Mouse (Mus musculus) testis, adult 2 months (tissue): Measurements from ENCODE around the gene Fut7. TPM values are rescaled to one million over a fixed set of nuclear protein-coding genes. Genes with fewer than 3 reads are reported as not detected.
"Not testable (repeated sequence)": the region's sequence is repeated elsewhere in the genome, so short reads cannot be mapped to it uniquely, and the experiment has no call there.

ENCODE experiments used
- H3K27ac ChIP-seq: fragments of 200-500 bp; 2 replicates; pipeline ENCODE4 v1.5.1; 2012; ENCODE audit warnings: low read depth, low read length; ENCODE audit not compliant: control insufficient read depth, insufficient read depth
- H3K27me3 ChIP-seq: fragments of 200-500 bp; 2 replicates; pipeline ENCODE4 v1.6.1; 2012; ENCODE audit warnings: mild to moderate bottlenecking, low read length, moderate library complexity; ENCODE audit not compliant: control insufficient read depth, insufficient read depth
- H3K36me3 ChIP-seq: fragments of 200-500 bp; 2 replicates; pipeline ENCODE4 v1.6.1; 2012; ENCODE audit warnings: mild to moderate bottlenecking, low read length; ENCODE audit not compliant: control insufficient read depth, insufficient read depth
- H3K4me1 ChIP-seq: fragments of 200-500 bp; 2 replicates; pipeline ENCODE4 v1.6.1; 2012; ENCODE audit warnings: low read length; ENCODE audit not compliant: control insufficient read depth, insufficient read depth
- H3K4me3 ChIP-seq: fragments of 200-500 bp; 2 replicates; pipeline ENCODE4 v1.5.1; 2012; ENCODE audit warnings: low read depth, mild to moderate bottlenecking, low read length, moderate library complexity, mixed read lengths; ENCODE audit not compliant: control insufficient read depth
- CTCF ChIP-seq: fragments of 200-500 bp; IDR thresholded peaks from 2 replicates; pipeline ENCODE4 v1.5.1; 2012; ENCODE audit warnings: low read depth, mild to moderate bottlenecking, inconsistent platforms, low read length, moderate library complexity; ENCODE audit not compliant: control insufficient read depth, insufficient read depth, insufficient replicate concordance
- POLR2A ChIP-seq: fragments of 200-500 bp; IDR thresholded peaks from 2 replicates; pipeline ENCODE4 v1.6.1; 2012; ENCODE audit warnings: low read depth, mild to moderate bottlenecking, inconsistent platforms, low read length, moderate library complexity; ENCODE audit not compliant: control insufficient read depth
- polyA plus RNA-seq: library from polyadenylated mRNA; depleted of rRNA; stranded (reverse); fragments of >200 nt; gene quantifications from 2 replicates; pipeline ENCODE4 v1.2.3, GENCODE M21; 2012

The Fut7 gene
- polyA plus RNA-seq, 1 experiment, result 0.10 TPM

GRCm38 (mm10) chr2:25402972-25403601, 20.0 kb upstream of the Fut7 start:
- no peaks in the 10 kb centered on the region for H3K27me3 ChIP-seq
- H3K4me1 ChIP-seq, result peaks cover 8% of the 10 kb centered on the region
- TF ChIP-seq CTCF (no peak), POLR2A (peak; percentile 46)
- H3K4me3 ChIP-seq, result peak overlapping the region; percentile 86
- H3K27ac ChIP-seq, result no peak overlapping the region
- no peaks in the 10 kb centered on the region for H3K36me3 ChIP-seq

GRCm38 (mm10) chr2:25403994-25404393, 19.1 kb upstream of the Fut7 start:
- no peak overlapping the region for H3K4me3 ChIP-seq
- no peaks in the 10 kb centered on the region for H3K27me3 ChIP-seq

GRCm38 (mm10) chr2:25408908-25409307, 14.2 kb upstream of the Fut7 start:
- Histone ChIP-seq H3K4me1 (no peaks in the 10 kb centered on the region), H3K27me3 (no peaks in the 10 kb centered on the region), H3K4me3 (no peak overlapping the region), H3K27ac (no peak overlapping the region), H3K36me3 (no peaks in the 10 kb centered on the region)
- TF ChIP-seq CTCF, result no peak
- TF ChIP-seq POLR2A, result no peak

More at GRCm38 (mm10) chr2:25403994-25404393, 19.1 kb upstream of the Fut7 start:
- Histone ChIP-seq H3K4me1 (peaks cover 8% of the 10 kb centered on the region), H3K27ac (no peak overlapping the region), H3K36me3 (no peaks in the 10 kb centered on the region)
- TF ChIP-seq CTCF (no peak), POLR2A (no peak)

- H3K27ac ChIP-seq, H3K4me1 ChIP-seq, H3K36me3 ChIP-seq, H3K4me3 ChIP-seq, H3K27me3 ChIP-seq: not testable (repeated sequence)
Observed at GRCm38 (mm10) chr2:25413436-25413835, 9.6 kb upstream of the Fut7 start.

- no peak overlapping the region for H3K4me3 ChIP-seq
- H3K4me1 ChIP-seq, result no peaks in the 10 kb centered on the region
- no peaks in the 10 kb centered on the region for H3K36me3 ChIP-seq
- TF ChIP-seq POLR2A (no peak), CTCF (no peak)
- H3K27ac ChIP-seq, result no peak overlapping the region
- no peaks in the 10 kb centered on the region for H3K27me3 ChIP-seq
Observed at GRCm38 (mm10) chr2:25417426-25417825, 5.6 kb upstream of the Fut7 start.

GRCm38 (mm10) chr2:25421896-25422295, 1.2 kb upstream of the Fut7 start:
- Histone ChIP-seq H3K4me1 (peaks cover 3% of the 10 kb centered on the region; the same call in 1 of the 2 replicates), H3K36me3 (no peaks in the 10 kb centered on the region), H3K27me3 (no peaks in the 10 kb centered on the region), H3K4me3 (no peak overlapping the region), H3K27ac (no peak overlapping the region)
- TF ChIP-seq POLR2A, result no peak
- peak; percentile 39; the same call in 1 of the 2 replicates for TF ChIP-seq CTCF

- Histone ChIP-seq H3K36me3 (no peaks in the 10 kb centered on the region), H3K4me3 (no peak overlapping the region), H3K27ac (no peak overlapping the region), H3K4me1 (peaks cover 3% of the 10 kb centered on the region; the same call in 1 of the 2 replicates), H3K27me3 (no peaks in the 10 kb centered on the region)
- TF ChIP-seq CTCF (no peak), POLR2A (no peak)
Observed at GRCm38 (mm10) chr2:25423626-25424025, 559 bp downstream of the Fut7 start.

GRCm38 (mm10) chr2:25425481-25425880, 2.4 kb downstream of the Fut7 start:
- TF ChIP-seq CTCF (no peak), POLR2A (no peak)
- Histone ChIP-seq H3K4me1 (peaks cover 9% of the 10 kb centered on the region), H3K27me3 (no peaks in the 10 kb centered on the region), H3K4me3 (peak overlapping the region; percentile 8; the same call in 1 of the 2 replicates), H3K36me3 (no peaks in the 10 kb centered on the region), H3K27ac (no peak overlapping the region)
